Mouse (Mus musculus) urinary bladder, postnatal 10 days (tissue): ENCODE measurements at regions not wholly inside any gene's neighbourhood (a gene's known extent, or its start where the extent isn't known, plus 50 kb on each side); places are given as distances from the start of the nearest gene placed in this dataset.

Experiments used
- DNase-seq: peaks from one replicate; pipeline ENCODE4 v3.0.0; 2022; ENCODE audit warnings: low spot score

DNA sequence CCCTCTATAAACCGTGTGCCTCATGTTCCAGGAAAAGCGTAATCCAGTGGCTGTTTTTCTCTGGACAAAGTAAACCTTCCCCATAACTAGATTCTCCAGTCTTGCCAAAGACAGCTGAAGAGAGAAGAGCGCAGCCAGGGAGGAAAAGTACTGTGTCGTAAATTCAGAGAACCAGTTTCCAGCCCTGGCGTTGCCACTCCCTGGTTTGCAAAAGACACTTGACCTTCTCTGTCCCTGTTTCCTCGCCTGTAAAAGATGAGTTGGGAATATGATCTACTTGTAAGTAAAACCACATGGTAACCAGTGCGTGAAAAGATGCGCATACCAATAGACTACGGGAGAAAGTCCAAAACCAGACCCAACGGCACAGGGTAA, 160.1 kb upstream of the Paip1 start:
- no peak for DNase-seq

DNA sequence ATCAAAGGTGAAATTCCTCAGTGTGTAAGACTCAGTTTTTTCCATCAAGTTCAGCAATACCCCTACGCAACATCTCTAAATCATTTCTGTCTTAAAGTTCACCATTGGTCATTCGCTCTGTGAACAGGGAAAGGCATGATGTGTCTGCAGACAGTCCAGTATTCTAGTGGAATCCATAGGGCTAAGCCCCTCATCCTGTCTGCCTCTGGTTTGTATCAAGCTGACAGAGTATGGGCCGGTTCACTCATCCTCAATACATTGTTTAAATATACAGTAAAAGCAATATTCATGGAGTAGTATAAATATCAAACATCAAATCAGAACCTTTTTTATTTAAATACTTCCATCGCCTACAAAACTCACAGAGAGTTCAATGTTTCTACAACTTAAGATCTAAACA, 152.9 kb upstream of the Paip1 start:
- no peak for DNase-seq

DNA sequence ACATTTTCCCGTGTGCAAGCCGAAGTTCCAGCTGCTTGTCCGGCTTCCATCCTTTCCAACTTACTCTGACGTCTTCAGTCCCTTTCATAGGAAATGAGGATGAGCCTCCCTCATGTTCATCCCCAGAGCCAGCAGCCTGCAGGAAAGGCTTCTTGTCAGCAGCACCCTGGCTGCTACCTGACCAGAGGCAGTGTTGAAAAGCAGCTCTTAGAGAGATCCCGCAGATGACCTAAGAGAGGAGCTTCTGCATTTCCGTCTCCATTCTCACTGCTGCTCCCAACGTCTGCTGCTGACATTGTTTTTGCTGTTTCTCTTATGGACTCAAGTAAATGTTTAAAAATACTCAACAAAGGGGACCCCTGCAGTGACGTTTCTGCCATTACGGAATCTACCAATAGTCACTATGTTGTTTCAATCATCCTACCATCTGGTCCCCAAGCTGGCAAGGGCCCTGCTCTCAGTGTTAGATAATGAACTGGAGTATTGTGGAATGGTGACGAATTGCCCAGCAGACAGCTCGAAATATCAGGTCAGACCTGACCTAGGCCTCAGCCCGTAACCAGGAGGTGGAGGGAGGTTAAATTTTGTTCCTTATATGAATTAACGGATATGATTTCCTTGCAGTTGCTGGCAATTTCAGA, 151.0 kb upstream of the Paip1 start:
- no peak for DNase-seq

DNA sequence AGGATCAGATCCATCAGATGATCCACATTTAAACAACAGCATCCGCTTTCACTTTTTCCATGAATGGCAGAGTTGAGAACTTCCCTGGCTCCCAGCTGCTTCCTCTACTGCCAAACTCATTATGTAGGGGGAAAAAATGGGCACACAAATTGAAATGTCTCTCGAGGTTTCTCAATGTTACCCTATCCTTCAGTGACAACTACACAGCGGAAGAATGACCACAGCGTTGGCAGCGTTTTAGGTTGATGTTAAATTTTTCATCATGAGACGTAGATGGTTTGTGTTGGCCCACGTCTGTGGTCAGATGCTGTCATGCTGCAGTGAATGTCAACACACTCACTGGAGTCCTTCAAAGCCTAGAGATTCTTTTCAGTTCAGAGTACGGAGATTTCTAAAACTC, 149.0 kb upstream of the Paip1 start:
- no peak for DNase-seq

DNA sequence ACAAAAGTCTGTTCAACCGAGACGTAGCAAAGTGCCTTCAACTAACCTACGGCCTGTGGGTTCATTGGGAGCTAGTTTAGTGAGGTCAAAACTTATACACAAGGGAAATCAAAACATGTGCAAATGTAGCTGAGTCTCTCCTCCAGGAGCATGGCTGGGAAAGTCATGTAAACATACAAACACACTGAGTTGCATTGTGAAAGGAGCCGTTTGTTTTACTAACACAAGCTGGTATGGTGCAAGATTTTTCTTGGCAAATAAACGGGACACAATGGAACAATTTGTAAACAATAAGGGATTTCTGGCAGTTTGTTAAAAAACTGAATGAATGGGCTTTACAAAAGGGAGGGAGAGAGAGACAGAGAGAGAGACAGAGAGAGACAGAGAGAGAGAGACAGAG, 147.8 kb upstream of the Paip1 start:
- no peak for DNase-seq

DNA sequence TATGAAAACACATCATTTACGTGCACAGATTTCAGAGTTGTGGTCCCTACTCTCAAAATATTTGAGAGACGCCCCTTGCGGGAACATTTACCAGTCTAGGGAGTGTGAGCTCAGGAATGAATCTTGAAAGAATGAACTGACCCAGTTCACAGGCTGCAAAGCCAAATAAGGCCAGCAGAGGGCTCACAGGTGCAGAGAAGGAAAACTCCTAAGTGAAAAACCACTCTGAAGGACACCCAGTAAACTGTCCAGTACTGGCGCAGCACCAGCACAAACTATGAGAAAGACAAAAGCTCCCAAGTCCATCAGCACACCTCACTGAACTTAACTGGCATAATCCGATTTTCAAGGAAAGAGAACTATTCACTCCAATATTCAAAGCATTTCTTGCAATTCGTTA, 145.0 kb upstream of the Paip1 start:
- DNase-seq: no peak

DNA sequence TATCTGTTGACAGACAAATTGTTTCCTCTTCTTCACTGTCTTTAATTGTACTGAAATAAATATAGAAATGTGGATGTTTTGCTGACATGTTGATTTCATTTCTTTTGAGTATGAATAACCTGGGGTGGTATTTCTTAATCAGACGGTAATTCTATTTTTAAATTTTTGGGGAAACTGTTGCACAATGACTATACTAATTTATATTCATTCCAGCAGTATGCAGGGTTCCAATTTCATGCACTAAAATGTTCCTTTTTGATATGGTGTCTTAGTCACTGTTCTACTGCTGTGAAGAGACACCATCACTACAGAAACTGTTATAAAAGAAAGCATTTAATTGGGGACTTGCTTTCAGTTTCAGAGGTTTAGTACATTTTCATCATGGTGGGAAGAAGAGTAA, 119.2 kb upstream of the Paip1 start:
- DNase-seq: no peak

DNA sequence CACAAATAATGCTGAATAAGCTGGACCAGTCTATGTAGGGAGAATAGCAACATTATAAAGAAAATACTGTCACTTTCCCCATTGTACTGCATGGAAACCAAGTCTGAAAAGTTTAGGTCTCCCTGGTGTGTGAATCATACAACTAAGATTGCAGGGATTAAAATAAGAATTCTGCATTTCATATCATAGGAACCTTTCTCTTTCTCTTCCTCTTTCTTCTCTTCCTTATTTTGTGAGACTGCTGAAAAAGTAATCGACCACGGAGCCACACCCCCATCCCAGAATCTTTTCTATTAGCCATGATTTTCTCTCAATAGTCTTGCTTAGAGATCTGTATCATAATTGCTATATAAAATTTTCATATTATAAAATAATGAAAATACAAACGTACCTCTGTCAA, 118.4 kb upstream of the Paip1 start:
- no peak for DNase-seq

DNA sequence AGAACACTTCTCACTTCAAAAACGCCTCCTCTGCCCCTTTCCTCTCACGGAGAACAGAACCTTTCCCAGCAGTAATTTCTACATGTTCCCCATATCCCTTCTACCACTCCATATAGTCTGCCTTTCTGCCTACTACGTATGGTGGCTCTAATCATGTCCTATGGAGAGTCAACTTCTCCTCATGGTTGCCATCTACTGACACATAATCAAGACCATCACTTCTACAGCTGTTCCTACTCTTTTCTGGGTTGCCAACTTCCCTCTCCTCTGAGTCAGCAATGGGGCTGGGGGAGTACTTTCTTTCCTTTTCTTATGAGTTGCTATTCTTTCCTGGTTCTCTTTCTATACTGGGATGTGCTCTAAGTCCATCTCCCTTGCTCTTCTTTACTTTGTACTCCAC, 114.0 kb upstream of the Paip1 start:
- DNase-seq: no peak

DNA sequence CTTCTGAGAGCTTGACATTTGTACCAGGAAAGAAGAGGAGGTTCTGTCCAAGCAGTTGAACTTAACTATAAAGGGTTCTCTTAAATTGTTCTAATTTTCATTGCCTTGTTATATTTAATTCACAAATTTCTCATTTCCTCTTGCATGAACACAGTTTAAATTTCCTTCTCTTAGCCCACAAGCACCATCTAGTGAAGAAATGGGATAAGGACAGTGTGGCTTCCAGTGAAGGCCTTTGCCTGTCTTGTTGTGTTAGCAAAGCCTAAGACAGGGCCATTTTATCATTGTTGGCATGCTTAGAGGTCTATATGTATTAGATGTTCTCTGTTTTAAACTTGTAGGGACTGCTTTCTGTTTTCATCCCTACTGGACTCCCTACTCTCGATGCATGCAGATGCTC, 110.0 kb upstream of the Paip1 start:
- no peak for DNase-seq

DNA sequence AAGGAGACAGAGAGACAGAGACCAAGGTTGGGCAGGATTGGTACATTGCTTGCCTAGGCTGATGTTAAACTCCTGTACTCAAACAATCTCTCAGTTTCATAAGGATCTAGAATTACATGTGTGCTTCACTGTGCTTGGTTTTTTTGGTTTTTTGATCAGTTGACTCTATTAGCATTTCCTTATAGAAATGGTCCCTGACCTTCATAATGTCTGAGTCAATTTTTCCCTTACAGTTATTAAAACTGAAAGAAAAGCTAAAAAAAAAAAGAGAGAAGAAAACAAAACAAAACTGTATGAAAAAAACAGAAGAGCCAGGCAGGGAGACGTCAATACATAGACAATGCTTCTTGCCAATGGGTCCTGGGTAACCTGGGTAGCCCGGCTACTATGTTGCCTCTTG, 102.9 kb upstream of the Paip1 start:
- no peak for DNase-seq

DNA sequence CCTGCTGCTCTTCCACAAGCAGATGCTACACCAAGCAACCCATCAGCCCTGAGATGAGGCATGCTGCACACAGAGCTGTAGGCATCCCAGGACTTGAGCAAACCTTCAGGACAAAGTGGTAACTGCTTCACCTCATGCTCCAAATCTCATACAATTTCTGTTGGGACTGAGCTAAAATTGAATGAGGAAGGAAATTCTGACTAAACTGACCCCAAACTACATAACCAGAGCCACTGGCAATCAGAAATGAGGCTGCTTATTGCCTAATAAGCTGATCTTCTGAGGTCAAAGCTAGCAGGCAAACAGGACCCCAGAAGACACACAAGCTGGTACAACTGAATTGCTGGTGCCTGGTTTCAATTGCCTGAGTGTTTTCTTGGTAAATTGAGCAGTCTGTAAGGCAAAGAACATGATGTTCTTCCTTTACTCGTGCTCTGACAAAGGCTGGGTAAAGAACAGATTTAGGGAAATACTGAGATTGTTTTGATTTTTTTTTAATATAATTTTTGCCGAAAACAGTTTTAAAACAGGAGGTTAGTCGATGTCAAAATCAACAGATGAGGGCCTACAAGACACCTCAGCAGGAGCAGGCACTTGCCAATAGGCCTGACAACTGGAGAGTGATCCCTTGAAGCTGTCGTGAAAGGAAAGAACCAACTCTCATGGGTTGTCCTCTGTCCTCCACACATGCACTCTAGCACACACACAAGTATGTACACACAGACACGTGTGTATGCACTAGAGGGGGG, 101.3 kb upstream of the Paip1 start:
- no peak for DNase-seq

DNA sequence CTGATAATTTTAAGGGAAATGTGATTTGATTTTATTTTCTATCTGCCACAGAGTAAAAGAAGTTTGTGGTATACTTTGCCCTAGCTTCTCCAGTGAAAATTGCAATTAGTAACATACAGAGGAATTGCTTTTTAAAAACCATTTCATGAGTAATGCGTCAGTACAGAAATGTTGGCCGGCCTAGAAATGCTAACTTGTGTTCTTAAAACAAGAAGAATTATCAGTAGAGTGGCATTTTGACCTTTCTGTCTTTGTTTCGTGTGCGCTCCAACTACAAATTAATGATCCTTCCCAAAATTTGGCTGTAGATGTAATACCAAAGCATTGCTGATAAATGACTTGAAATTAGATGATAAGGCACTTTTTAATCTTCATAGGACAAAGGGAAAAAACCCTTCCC, 99.7 kb upstream of the Paip1 start:
- DNase-seq: no peak

DNA sequence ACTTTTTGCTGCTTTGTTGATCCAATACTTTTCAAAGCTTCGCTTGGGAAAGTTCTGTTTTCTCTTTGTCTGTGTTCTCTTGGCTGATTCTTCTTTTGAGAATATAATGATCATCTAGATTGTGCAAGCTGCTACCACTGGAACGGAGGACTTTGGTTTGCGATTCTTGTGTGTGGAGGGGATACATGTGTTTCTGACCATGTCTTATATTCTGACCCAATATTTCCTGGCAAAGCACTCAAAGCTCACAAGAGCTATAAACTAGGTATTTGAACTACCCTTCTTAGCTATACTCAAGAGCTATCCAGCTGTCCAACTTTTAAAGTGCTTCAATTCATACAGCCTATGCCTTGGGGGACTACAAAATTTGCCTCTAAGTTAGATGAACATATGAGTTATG, 96.6 kb upstream of the Paip1 start:
- DNase-seq: no peak

DNA sequence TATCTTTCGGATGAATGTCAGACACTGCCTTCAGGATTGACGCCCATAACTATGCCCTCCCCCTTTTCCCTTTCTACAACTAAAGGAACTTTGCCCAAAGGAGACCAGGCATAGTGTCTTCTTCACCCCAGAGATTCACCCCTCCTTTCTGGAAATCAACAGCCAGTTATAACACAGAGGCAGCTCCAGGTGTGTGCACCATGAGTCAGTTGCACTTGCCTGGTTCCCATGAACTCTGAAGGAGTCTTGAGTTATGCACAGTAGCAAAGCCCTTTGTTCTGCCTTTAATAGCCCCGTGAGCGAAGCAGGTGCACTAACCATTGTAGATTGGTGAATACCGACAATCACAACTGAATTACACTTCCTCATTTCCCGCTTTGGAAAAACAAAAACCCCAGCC, 94.5 kb upstream of the Paip1 start:
- DNase-seq: no peak

DNA sequence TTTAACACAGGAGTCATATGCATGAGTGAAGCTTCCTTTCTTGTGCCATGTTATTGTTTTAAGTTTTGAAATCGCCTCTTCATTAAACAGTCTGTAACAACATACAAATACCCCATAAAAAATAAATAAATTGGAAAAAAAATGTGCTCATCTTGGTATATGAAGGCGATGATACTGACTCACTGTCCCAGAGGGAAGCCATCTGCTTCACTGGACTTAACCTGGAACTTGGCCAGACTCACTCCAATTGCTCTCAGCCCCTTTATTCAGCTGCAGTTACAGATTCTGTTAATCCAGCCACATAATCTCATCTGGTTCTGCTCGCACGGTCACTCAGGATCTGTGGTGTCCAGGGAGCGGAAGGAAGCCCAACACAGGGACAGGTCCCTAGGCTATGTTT, 90.5 kb upstream of the Paip1 start:
- no peak for DNase-seq

DNA sequence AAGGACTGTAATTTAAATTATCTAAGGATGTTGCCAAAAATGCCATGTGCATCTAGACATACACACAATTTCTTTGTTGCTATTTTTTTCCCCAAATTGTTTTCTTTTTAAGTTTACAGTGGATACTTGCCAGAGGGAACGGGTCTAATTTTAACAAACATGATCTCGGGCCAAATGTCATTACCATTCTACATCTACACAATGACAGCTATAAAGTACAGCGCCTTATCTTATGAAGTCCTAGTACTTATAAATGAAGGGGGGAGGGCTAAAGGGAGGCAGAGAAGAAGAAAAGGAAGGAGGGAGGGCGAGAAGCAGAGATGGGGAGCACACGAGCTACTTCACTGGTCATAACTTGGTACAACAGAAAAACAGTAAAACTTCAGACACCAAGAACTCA, 89.4 kb upstream of the Paip1 start:
- DNase-seq: no peak

DNA sequence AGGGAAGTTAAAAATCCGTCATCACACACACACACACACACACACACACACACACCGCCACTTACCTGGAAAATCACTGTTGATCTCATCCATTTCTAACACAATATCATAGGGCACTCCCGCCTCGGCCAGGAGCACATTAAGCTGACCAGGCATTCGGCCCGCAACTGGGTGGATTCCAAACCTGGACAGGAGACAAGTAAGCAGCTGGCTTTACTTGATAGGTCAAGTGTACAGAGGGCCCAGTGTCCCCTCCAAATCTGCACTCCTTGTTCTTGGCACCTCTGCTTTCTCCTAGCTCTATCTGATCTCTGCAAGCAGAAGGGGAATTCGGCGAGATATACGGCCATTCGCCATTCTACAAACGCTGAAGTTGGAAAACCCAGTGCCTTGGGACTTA, 88.6 kb upstream of the Paip1 start:
- no peak for DNase-seq

DNA sequence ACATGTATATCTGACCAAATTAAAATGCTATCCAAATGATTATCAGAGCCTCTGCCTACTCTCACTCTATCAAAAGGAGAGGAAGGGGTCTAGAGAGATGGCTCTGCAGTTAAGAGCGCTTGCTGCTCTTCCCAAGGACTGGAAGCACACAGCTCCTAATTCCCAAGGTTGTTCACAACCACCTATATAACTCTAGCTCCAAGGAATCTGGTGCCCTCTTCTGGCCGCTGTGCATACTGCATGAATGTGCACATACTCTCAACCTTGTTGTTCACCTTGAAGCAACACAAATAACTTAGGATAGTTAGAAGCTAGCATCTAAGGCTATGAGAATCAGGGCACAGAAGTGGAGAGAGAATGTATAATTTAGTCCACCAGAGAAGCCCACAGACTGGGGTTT, 86.6 kb upstream of the Paip1 start:
- no peak for DNase-seq

DNA sequence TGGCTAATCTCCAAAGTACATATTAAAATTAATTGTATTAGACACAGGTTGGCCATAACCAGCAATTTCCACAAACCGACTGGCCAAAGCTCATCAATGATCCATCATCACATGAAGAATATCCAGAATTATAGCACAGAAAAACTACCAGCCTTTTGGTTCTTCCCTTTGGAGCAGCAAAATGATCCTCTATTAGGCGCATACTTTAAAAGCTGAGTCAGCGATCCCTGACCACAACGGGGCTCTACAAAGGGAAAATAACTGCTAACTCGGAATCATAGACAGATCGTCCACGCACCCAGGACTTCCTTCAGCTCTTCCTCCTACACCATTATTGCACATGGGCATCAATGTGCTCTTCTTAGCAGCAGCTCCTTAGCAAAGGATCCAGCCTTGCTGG, 85.6 kb upstream of the Paip1 start:
- no peak for DNase-seq

DNA sequence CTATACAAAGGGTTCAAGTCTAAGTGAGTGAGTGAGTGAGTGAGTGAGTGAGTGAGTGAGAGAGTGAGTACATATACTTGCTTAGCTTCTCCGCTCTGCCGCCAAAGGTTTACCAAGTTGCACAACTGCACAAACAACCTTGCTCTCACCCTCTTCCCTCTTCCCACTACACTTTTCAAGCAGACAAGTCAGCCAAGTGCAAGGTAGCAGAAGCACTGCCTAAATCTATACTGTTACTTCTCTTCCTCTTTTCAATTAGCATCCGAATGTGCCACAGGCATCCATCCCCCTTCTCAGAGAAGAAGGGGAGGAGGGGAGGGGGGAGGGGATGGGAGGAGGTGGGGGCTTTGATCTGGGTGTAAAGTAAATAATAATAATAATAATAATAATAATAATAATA, 80.4 kb upstream of the Paip1 start:
- DNase-seq: no peak

DNA sequence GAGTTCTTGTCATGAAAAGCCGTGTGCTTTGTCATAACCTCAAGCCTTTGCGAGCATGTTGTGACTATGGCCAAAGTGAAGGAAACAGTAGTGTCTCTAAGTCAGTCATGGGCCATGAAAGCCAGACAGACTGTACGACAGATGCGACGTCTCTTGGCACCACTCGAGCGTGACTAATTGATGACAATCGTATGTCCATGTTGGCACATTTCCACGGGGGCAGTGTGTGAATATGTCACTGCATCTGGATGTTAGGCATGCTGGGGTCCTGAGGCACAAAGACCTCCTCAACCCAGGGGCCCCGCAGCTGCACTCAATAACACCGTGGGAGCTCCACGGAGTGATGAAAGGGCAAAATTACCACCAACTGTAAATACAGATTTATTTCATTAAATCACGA, 77.1 kb upstream of the Paip1 start:
- DNase-seq: no peak

DNA sequence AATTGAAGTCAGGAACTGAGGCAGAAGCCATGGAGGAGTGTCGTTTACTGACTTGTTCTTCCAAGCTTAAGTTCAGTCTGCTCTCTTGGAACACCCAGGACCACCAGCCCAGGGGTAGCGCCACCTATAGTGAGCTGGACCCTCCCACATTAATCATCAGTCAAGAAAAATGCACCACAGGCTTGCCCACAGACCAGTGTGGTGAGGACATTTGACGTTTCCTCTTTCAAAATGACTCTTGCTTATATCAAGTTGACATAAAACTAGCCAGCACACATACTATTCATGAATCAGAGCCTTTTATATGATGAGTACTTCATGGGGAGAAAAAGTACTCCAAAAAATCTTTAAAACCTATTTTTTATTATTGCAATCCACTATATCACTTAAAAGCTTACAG, 69.7 kb upstream of the Paip1 start:
- no peak for DNase-seq

DNA sequence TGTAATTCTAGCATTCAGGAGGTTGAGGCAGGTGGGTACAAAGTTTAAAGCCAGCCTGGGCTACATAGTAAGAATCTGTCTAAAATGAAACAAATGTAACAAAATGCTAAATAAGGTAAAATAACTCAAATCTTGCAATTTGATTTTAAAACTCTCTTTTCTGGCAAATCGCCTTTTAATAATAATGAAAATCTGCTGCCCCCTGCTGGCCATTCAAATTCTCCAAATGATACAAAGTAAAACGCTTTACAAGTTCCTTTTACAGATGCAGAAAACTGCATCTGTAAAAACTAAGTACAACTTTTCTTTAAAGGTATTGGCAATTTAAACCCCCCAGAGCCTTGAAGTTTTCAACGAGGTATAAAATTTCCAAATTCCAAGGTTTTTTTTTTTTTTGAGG, 65.0 kb upstream of the Paip1 start:
- no peak for DNase-seq
